Mouse (Mus musculus): ENCODE data around the gene Cyp4f16. TPM values are rescaled to one million over a fixed set of nuclear protein-coding genes. Genes with fewer than 3 reads are reported as not detected.

Gene Cyp4f16
- 163 and 174 TPM in 2 replicates for polyA plus RNA-seq (2012; rRNA removed; ENCODE audit: low replicate concordance)

DNA sequence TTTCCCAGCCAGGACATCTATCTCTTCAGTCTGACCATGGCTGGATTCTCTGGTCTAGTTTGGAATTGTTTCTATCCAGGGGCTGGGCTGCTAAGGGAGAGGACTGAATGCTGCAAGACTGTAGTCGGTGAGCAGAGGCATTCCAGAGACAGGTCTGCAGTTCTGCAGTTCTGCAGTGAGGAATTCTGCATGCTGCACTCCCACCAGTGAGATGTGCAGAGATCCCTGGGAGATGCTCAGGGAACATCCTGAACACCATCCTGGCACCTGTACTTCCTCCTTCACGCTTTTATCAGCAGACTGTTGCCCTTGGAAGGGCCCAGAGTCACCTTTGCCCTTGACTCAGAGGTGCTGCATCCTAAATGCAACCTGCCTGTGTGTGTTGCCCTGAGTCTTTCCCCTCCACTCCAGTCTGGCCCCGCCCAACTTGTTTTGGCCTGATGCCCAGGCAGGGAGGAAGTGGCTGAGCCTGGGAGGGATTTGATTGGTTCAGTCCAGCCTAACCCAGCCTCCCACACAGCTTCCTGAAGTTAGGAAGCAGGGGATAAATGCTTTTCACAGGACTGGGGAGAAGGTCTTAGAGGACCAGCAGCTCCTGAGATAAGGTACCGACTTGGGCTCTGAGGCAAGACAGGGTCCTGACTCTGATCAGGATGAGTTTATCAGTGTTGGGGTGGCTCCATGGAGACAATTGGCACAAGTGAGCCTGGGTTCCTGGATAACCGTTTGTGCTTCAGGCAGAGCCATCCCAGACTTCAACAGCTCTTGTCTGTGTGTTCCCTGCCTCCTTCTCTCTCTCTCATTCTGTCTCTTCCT lies at the start of gene Cyp4f16:
Gene Cyp4f16, plus strand, starts transcription at position 508 of the 816 bp plus-strand sequence.

DNA sequence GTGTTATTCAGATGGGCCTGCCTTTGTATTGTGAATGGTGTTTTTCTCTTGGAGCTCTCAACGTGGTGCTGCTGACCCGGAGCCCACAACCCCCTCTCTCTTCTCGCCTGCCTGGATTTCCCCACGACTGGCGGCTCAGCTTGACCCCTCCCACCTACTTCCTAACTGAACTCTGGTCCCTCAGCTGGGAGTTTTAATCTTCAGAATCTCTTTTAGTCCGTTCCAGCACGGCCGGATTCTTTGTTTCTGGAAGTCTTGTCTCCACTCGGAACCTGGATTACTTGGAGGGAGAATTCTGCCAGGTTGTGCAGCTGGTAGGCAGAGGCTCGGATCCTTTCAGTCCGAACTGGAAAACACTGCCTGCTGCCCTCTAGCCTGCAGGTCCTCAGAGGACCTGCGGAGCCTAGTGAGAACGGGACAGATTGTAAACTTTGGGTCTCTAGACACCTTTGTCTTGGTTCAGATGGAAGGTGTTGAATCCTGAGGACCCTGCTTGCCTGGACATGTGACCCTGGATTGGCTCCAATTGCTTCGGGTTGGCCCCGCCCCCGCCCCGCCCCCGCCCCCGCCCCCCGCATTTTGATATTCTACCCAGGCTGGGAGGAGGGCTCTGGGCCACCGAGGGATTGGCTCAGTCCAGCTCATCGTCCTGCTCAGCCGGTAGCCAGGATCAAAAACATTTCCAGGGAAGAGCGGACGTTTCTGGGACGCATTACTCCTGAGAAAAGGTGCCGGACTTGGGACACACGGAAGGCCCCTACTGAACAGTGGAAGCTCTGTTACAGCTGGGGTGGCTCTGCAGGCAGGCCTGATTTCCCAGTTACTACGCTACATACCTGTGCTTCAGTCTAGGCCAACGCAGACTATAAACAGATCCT lies 30.3 kb upstream of the Cyp4f16 start, which contains the start of gene Cyp4f17:
Gene Cyp4f17, plus strand, starts transcription at position 200 of the 878 bp plus-strand sequence.

Other genes with a start within 250 kb of the Cyp4f16 start
- 30.8 and 39.1 TPM in 2 replicates for gene Akap8, start 215.3 kb upstream of the Cyp4f16 start, polyA plus RNA-seq (2012; rRNA removed; ENCODE audit: low replicate concordance)
- 61.0 and 85.7 TPM in 2 replicates for gene Akap8l, start 186.0 kb upstream of the Cyp4f16 start, polyA plus RNA-seq (2012; rRNA removed; ENCODE audit: low replicate concordance)
- 20.8 and 33.5 TPM in 2 replicates for gene Wiz, start 147.1 kb upstream of the Cyp4f16 start, polyA plus RNA-seq (2012; rRNA removed; ENCODE audit: low replicate concordance)
- gene Rasal3, start 133.0 kb upstream of the Cyp4f16 start, polyA plus RNA-seq (2012; rRNA removed; ENCODE audit: low replicate concordance): 7.7 and 8.2 TPM in 2 replicates
- 1.9 and 5.4 TPM in 2 replicates for gene Pglyrp2, start 112.4 kb upstream of the Cyp4f16 start, polyA plus RNA-seq (2012; rRNA removed; ENCODE audit: low replicate concordance)
- gene Cyp4f39, start 83.8 kb upstream of the Cyp4f16 start, polyA plus RNA-seq (2012; rRNA removed; ENCODE audit: low replicate concordance): 0.33 and 1.0 TPM in 2 replicates
- gene Cyp4f17, start 30.5 kb upstream of the Cyp4f16 start, polyA plus RNA-seq (2012; rRNA removed; ENCODE audit: low replicate concordance): 1.9 and 3.7 TPM in 2 replicates
- gene Cyp4f37, start 84.8 kb downstream of the Cyp4f16 start, polyA plus RNA-seq (2012; rRNA removed; ENCODE audit: low replicate concordance): not detected in 2 replicates
- gene Cyp4f40, start 122.3 kb downstream of the Cyp4f16 start, polyA plus RNA-seq (2012; rRNA removed; ENCODE audit: low replicate concordance): 41.4 and 77.4 TPM in 2 replicates
- gene Cyp4f15, start 149.1 kb downstream of the Cyp4f16 start, polyA plus RNA-seq (2012; rRNA removed; ENCODE audit: low replicate concordance): 1.3 and 6.5 TPM in 2 replicates